Mouse (Mus musculus) heart, postnatal 36 days (tissue): Measurements from ENCODE around the gene Mme. TPM values are rescaled to one million over a fixed set of nuclear protein-coding genes. Genes with fewer than 3 reads are reported as not detected.
A peak's percentile ranks its signal among the peaks of the same experiment; 100 is the strongest.

ENCODE experiments used
- DNase-seq, 2 experiments: peaks; one replicate each; pipeline ENCODE4 v3.0.0; 2021 to 2022
- intact Hi-C: fragments of 180-260 bp; cut with DNase I; formaldehyde crosslinking; loops from one replicate; pipeline ENCODE4 v1.15.1; 2025
- total RNA-seq, 2 experiments: library from RNA; stranded (reverse); gene quantifications; 2 replicates each; pipeline ENCODE4 v1.2.3; 2021

The Mme gene
- total RNA-seq, 2 experiments from 2014 or later: 13.8 to 14.9 TPM

DNA sequence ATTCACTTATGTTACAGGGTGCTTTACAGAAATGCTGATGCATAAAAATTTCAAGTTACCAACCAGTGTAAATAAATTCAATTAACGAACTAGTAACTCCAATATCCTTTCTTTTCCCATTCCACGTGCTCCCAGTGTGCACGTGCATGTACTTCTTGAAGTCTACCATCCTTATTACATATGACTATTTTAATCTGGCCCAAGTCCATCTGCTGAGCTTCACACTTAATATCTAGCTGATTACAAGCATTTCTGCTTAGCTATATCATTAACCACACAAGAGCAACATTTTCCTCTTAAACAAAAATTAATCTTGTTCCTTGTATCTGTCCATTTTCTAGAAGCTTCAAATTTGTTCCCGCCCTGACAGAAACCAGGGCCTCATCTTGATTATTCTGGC, 108.9 kb downstream of the Mme start:
- DNase-seq: no peak
- intact Hi-C loops: no loop called here

- DNase-seq: no peak
- intact Hi-C loops: no loop called here
Observed at GRCm38 (mm10) chr3:63350704-63351103, 109.4 kb downstream of the Mme start.

GRCm38 (mm10) chr3:63351680-63352260, 110.4 kb downstream of the Mme start:
- no peak for DNase-seq
- intact Hi-C loops: no loop called here

DNA sequence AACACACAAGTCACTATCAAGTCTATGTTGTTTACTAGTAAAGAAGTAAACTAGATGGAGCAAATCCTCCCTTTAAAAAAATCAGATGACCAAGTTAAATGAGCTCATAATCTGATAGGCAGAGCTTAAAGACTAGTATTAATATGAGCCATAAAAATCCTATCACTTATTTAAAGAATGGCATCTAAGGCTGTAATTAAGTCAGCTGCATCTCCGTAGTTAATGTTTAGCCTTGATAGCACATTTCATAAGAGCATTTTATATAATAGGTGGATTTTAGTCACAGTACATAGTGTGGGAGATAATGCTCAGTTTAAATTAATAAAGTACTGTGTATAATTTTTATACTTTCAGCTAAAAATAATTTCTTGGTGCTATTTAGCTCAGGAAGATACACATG, 118.2 kb downstream of the Mme start:
- no peak for DNase-seq
- intact Hi-C loops: no loop called here

- DNase-seq: no peak
- intact Hi-C loops: no loop called here
Observed at GRCm38 (mm10) chr3:63384989-63385388, 143.7 kb downstream of the Mme start.

GRCm38 (mm10) chr3:63390774-63391173, 149.4 kb downstream of the Mme start:
- intact Hi-C loops: no loop called here

GRCm38 (mm10) chr3:63391348-63391747, 150.0 kb downstream of the Mme start:
- no peak for DNase-seq
- intact Hi-C loops: no loop called here

More at GRCm38 (mm10) chr3:63390774-63391173, 149.4 kb downstream of the Mme start:
- DNase-seq: no peak

- intact Hi-C loops: no loop called here
- DNase-seq: no peak
Observed at GRCm38 (mm10) chr3:63394424-63394941, 153.1 kb downstream of the Mme start.

DNA sequence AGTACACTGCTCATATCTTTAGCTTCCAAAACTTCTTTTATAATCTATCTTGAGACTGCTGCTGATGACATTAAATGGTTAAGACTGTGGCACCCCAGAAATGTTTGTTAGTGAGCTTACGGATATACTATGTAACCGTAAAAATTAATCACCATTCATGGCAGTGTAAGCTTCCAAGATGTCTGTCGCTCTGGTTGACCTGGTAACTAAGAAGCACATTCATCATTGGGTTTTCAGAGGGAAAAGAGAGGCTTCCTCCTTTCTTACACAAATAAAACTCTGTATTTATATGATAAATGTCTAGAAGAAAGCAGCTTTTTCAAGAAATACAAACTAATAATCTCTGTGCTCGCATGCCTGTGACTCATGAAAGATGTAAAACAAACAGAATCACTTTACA, 156.8 kb downstream of the Mme start:
- DNase-seq: no peak
- intact Hi-C loops: no loop called here

DNA sequence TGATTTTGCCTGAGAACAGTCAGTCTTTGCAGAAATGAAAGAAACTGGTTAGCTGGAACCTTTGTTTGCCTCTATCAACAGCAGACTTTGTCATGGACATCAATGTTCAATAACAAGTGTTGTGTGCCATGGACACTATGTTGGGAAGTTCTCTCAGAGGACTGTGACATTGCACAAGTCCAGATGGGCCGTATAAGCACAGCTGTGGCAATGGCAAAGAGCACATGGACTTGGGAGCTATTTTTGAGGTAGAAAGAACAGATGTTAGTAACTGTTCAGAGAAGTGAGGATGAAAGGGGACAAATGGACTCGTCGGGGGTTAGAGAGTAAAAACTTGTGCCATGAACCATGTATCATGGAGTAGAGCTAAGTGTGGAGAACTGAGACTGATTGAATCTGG, 165.1 kb downstream of the Mme start:
- DNase-seq: peak; percentile 22 to 25
- intact Hi-C loops: no loop called here

GRCm38 (mm10) chr3:63411006-63411405, 169.7 kb downstream of the Mme start:
- DNase-seq: no peak
- intact Hi-C loops: loop anchor here (10.0 kb wide), 1 partner anchor 124 kb away; no protein-coding TSS in a partner anchor

DNA sequence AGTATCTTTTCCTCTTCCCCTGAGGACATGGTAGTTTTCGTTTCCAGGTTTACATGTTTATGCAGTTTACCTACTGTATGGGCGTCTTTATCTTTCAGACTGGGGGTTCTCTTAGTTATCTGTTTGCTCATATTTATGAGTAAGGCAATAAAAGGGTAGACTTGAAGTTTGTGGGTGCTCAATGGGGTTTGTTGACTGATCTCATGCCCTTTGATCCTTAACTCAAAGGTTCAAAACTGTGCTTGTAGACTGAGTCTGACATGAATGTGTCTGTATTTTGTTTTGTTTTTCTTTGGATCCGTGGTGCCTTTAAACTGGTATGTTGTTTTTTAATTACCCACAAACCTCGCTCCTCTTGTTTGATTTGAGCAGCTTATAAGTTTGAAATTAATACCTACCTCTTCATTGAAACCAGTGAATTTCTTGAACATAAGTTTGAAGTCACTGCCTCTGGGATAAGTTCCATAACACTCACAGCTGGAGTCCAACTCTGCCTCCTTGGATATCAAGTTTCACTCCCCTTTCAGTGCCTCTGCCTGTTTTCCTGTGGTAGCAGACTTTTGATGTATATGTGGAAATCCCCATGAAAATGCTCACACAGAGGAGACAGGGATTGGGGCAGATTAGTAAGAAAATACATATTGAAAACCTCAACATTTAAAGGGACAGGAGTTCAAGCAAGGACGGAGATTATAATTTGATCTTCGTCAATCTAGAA, 171.0 kb downstream of the Mme start:
- no peak for DNase-seq
- intact Hi-C loops: loop anchor here (10.0 kb wide), 1 partner anchor 122 kb away; no protein-coding TSS in a partner anchor

- intact Hi-C loops: loop anchor here (10.0 kb wide), 1 partner anchor 122 kb away; no protein-coding TSS in a partner anchor
- DNase-seq: no peak
Observed at GRCm38 (mm10) chr3:63413046-63413911, 171.9 kb downstream of the Mme start.

DNA sequence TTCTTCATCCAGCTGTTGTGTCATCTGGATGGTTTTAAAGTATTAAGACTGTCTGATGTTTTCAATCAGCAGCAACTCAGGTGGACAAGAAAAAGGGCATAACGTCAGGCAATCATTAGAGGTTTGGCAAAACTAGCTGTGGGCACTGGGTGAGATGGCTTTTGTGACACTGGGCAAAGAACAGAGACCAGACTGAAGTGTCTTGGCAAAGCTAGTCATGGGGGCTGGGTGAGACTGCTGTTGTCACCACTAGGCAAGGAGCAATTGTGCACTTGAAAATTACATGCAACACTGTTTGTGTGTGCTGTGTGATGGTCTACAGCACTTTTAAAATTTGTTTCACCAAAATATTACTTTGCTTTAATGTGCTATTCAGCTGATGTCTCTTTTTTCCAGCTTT, 175.9 kb downstream of the Mme start:
- peak; percentile 34 to 43 for DNase-seq
- intact Hi-C loops: loop anchor here (5.0 to 10.0 kb wide), 2 partner anchors 65 to 118 kb away; partner anchors contain the start of gene Gm34302

- intact Hi-C loops: loop anchor here (5.0 to 10.0 kb wide), 2 partner anchors 65 to 117 kb away; partner anchors contain the start of gene Gm34302
- peak in 1 of 2 experiments; percentile 34 for DNase-seq
Observed at GRCm38 (mm10) chr3:63417758-63418157, 176.4 kb downstream of the Mme start.

DNA sequence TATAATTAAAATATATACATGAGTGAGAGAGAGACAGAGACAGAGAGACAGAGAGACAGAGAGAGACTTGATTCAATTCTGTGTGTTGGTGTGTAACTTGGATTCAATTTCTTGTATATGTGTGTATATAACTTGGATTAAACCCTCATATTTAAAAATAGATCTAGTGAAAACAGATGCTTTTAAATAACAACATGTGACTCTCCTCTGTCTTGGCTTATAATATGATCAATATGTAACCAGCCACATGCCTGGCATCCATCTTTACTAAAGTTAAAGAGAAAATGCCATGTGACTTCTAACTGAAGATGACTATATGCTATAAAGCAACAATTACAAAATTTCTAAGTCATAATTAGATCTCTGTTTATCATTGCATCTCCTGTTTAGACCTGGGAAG, 182.2 kb downstream of the Mme start:
- intact Hi-C loops: no loop called here
- DNase-seq: no peak

Other genes with a start within 250 kb of the Mme start
- gene Gm34302, start 242.3 kb downstream of the Mme start, total RNA-seq: 100 to 1,000 TPM; 629 to 735 TPM